Mouse (Mus musculus) heart, postnatal 10 days (tissue): ENCODE measurements around the gene Fam84b. TPM values are rescaled to one million over a fixed set of nuclear protein-coding genes. Genes with fewer than 3 reads are reported as not detected.
"Not testable (repeated sequence)": the region's sequence is repeated elsewhere in the genome, so short reads cannot be mapped to it uniquely, and the experiment has no call there.

Source experiments
- DNase-seq, 2 experiments: peaks; one replicate each; pipeline ENCODE4 v3.0.0; 2021
- intact Hi-C: fragments of 180-260 bp; cut with DNase I; formaldehyde crosslinking; loops from one replicate; pipeline ENCODE4 v1.15.1; 2025
- total RNA-seq, 2 experiments: library from RNA; stranded (reverse); gene quantifications; 2 replicates each; pipeline ENCODE4 v1.2.3; 2021

Fam84b gene
- 10 to 100 TPM in 1 of 2 experiments, 1 to 10 TPM in 1; 6.7 to 10.5 TPM for total RNA-seq

DNA sequence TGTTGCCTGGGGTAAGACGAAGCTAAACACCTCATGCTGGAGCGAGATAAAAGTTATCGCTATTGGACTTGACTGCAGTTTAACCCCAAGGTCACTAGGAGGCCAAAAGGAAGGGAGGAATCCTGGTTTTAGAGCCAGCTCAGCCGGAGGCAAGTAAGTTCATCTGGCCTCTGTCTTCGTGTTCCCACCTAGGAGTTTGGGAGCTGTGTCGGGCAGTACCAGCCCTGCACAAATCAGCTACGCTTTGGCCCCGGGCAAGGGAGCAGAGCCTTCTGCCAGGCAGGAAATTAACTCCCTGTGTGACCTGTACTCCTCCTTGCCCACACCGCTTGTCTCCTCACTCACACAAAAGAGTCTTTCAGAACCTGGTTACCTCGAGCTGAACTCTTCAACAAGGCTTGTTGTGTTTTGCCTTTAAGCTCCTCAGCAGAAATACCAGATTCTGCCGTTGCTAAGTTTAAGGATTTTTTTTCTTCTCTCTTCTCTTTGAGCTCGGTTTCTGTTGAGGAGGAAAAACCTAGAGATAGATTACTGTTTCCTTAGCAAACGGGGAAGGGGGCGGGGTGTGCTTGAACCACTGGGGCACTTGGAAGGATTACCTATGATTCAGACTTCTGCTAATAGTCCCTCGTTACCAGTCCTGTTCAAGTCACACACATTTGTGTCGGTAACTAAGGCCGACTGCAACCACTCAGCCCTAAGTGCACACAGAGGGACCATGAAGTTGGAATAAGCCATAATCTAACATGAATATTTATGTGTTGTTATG lies at the start of gene Fam84b:
Fam84b (minus strand) TSS at position 548 of the 769 bp plus-strand sequence.
- intact Hi-C loops, result no loop called here
- DNase-seq, result peak; percentile 20 to 30

GRCm38 (mm10) chr15:60898187-60898965 lies 44.8 kb upstream of the Fam84b start:
- DNase-seq, result no peak
- intact Hi-C loops, result no loop called here

GRCm38 (mm10) chr15:60896040-60896439 lies 42.5 kb upstream of the Fam84b start:
- DNase-seq, result no peak
- intact Hi-C loops, result no loop called here

- DNase-seq, result peak in 1 of 2 experiments; percentile 18
- intact Hi-C loops, result no loop called here
These were observed 39.4 kb upstream of the Fam84b start for GRCm38 (mm10) chr15:60892976-60893463.

DNA sequence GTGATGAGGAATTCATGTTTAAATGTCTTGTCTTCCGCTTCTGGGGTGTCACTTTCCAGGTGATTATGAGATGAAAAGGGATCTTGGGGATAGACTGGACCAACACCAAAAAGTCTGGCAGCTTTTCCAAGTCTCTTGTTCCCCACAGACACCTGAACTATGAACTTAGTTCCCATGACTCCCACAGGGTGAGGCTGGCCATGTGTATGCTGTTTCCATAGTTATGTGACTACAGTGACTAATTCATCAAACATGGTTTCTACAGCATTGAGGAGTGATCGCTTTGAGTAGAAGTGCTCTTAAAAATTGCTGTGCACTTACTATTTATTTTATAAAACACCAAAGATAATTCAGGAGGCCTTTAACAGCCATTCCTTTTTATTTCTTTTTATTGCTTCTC lies 35.1 kb upstream of the Fam84b start:
- intact Hi-C loops, result no loop called here
- no peak for DNase-seq

DNA sequence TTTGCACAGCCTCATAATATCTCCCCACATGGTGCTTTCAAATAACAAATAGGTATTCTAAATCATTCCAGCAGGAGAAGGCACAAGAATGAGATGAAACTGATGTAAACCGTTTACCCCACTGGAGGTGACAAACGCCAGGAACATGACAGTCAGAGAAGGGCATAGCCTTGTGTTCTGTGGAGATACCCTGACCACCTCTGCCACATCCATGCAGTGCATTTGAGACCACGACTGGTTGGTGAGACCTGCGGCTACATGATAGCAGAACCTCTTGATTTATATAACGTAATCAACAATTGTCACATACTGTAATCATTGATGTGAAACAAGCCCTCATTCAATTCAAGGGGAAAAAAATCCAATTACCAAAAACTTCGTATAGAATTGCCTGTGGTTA lies 22.1 kb upstream of the Fam84b start:
- intact Hi-C loops, result no loop called here
- DNase-seq, result no peak

GRCm38 (mm10) chr15:60862417-60862816 lies 8.8 kb upstream of the Fam84b start:
- DNase-seq, result no peak
- intact Hi-C loops, result no loop called here

DNA sequence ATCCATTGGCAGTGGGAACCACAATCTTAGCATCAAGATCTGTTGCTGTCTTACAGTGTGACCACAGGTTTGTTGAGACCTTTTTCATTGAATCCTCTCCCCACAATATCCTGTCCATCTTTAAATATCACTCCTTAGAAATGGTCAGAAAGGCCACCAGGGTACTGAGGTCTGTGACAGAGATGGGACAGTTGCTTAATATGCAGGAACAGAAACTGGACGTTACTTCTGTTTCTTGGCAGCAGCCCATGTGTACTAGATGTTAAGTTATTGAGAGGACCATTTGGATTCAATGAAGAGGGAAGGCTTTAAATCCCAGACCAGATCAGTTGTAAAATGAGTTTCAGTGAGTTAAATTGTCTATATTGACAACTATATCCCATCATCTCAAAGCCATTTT lies 1.5 kb upstream of the Fam84b start:
- no peak for DNase-seq
- intact Hi-C loops, result no loop called here

GRCm38 (mm10) chr15:60854151-60854550 lies 573 bp upstream of the Fam84b start:
- DNase-seq, result no peak
- intact Hi-C loops, result no loop called here

DNA sequence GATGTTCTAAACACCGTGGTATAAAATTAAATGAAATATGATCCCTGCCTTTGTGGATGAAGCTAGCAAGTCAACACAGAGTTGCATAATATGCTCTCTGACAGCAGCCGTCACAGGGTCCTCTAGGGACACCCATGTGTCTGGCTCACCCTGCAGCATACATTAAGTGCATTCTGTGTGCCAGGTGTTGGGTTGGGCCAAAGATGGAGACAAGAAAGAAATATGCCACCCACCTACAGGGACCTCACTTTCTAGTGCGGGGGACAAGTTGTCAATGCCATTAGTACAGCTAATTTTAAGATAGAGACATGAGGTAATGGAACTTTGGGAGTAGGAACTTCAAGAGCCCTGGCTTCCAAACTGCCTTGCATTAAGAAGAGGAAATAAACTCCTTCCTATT lies 4.9 kb downstream of the Fam84b start:
- no peak for DNase-seq
- intact Hi-C loops, result no loop called here

DNA sequence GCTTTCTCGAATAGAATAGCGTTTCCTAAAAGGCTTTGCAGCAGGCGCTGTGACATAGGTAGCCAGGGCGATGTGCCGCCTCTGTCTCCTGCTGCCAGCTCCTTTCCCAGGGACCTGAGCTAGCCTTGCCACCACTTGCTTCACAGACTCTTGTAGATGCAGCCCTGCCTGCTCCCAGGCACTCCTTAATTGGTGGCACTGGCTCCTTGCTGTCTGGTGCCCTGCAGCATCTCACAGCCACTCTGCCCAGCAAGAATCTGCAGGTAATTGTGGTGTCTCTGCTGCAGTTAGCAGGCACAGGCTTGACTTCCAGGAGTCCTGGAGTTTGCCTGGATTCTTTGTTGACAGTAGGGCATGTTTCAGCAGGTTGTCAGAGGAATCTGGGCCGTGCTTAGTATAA lies 7.3 kb downstream of the Fam84b start:
- DNase-seq, result no peak
- intact Hi-C loops, result no loop called here

GRCm38 (mm10) chr15:60845886-60846285 lies 7.7 kb downstream of the Fam84b start:
- intact Hi-C loops, result no loop called here
- DNase-seq, result no peak

DNA sequence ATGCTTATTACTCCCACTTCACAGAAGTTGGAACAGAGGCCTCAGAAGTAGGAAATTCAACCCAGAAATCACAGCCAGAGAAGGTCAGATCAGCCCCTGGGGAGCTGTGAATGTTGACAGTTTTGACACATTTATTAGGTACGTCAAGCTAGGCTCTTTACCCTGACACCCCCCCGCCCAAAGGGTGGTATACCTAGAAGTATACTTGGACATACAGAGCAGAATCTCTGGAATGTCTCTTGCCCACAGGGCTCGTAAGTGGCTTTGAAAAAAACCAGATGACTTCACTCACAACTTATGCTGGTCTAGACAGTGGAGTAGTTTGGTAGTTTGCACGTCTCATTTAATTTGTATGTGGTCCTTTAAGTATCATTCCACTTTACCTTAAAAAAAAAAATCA lies 11.8 kb downstream of the Fam84b start:
- intact Hi-C loops, result no loop called here
- no peak for DNase-seq

GRCm38 (mm10) chr15:60841312-60841711 lies 12.3 kb downstream of the Fam84b start:
- DNase-seq, intact Hi-C loops: not testable (repeated sequence)

GRCm38 (mm10) chr15:60840296-60840670 lies 13.3 kb downstream of the Fam84b start:
- intact Hi-C loops, result no loop called here
- DNase-seq, result no peak

DNA sequence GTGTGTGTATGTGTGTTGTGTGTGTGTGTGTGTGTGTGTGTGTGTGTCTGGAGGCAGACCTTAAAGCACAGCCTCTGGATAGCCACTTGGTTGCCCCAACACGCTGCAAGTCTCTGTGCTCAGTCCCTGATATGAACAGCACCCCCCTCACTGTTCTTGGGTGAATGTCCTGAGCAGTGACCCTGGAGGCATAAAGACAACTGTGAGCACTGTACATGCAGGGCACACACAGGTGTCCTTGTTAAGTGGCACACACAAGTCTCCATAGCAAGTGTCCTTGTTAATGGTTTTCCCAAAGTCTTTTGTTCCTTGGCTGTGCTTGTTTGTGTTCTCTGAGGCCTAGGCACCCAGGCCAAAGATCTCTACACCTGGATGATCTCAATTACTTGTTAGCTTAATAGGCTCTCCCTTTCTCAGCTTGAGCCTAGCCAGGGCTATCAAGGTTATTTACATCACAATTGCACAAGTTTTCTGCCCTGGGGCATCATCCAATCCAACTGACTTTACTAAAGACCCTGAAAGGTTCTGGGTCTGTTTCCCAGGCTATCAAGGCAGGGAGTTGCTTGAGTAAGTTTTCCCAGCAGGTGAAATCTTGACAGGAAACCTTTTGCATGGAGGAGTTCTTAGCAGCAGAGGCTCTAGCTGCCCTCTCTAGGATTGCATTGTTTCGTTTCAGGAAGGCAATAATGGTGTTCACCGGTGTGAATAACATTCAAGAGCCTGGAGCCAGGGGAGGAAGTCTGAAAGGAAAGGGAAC lies 13.9 kb downstream of the Fam84b start:
- DNase-seq, result peak; percentile 15 to 23
- intact Hi-C loops, result loop anchor here (2.0 kb wide), 1 partner anchor 15 kb away; no protein-coding TSS in a partner anchor

DNA sequence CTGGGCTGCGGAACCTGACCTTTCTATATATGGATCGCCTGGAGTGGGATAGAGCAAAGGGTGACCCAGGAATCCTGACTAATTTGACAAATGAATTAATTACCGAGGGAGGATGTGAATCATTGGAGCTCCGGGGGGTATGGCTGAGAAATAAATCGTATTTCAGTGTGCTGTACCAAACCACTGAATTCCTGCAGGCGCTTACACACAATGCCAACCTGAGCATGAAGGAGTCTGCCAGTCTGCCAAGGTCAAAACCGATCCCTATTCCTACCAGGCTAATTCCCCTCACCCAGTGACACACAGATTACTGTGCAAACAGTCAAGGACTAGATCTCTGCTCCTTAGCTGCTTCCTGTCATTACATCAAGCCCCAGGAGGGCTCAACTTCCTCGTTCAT lies 15.4 kb downstream of the Fam84b start:
- DNase-seq, result no peak
- intact Hi-C loops, result loop anchor here (2.0 kb wide), 1 partner anchor 13 kb away; no protein-coding TSS in a partner anchor

DNA sequence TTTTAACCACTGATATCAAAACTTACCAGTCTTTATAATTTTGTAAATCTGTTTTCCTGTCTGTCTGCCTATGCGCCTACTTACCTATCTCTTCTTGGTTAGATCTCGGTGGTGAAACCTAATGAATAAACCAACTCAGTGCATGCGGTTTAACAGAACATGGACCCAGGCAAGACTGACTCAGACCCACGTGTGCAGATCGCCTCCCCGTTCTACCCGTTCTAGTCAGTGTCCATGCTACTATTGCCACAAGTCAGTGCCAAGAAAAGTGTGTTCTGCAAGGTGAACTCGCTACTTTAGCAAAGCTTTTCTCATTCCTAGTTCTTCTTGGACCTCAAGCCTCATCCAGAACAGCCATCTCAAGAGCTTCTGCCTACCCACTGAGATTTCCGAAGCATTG lies 15.9 kb downstream of the Fam84b start:
- no peak for DNase-seq
- intact Hi-C loops, result loop anchor here (2.0 kb wide), 1 partner anchor 13 kb away; no protein-coding TSS in a partner anchor

DNA sequence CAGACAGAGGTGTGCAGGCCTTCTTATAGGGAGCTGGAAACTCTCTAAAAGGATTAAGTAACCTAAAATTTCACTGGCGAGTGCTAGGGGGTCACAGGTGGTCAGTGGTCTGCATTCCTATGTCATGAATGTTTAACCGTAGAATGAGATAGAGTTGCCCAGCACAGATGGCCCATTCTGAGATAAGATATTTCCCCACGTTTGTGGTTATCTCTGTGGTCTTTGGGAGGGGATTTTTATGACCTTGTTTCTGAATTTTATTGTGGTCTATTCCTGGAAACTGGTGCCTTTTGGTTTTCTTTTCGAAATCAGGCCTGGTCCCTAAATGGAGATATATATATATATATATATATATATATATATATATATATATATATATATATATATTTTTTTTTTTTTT lies 17.3 kb downstream of the Fam84b start:
- intact Hi-C loops, result no loop called here
- DNase-seq, result no peak

DNA sequence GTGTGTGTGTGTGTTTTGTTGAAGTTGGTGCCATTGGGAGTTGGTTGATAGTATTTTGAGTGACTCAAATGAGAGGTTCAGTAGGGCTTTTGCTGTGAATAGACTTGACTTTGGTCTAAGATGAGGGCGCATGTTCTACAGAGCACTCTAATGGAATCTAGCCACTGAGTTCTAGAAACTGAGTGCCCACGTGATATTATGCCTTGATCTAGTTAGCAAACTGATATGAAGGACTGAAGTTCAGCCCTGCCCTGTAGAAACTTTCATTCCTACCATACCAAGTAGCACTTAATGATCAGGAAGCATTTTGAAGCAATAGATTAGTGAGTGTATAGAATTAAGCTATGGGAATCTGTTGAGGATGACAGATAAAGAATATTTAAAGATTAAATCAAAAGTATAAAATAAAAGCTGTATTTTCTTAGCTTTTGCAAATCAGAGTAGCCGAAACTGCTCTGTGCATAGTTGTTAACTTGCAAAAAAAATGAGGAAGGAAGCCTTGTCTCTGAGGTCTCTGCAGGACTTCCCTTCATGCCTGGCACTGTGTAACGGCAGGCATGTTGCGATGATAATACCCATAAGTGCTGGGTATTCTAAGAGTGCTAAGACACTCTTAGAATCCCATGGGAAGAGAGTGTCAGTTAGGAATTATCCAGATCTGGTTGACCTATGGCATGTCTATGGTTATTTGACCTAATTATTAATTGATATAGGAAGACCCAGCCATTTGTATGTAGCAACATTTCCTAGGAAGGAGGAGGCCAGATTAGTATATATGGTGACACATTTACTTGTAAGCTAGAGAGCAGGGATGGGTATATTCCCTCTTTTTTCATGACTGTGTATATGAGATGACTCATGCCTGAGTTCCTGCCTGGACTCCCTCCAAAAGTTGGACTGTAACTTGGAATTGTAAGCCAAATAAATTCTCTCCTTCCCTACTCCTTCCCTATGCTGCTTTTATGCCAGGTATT lies 18.7 kb downstream of the Fam84b start:
- DNase-seq, result no peak
- intact Hi-C loops, result no loop called here
